Mouse (Mus musculus) left cerebral cortex, adult 9 months (tissue): ENCODE data around the gene Gapvd1.

Source experiments
- DNase-seq, 2 experiments: peaks; one replicate each; pipeline ENCODE4 v3.0.0; 2022; ENCODE audit warnings: low spot score in 2 of 2

Gene Gapvd1

GRCm38 (mm10) chr2:34711904-34712303 is 43.1 kb downstream of the Gapvd1 start:
- DNase-seq, result peak in 1 of 2 experiments; percentile 8

- DNase-seq, result no peak
Measured at GRCm38 (mm10) chr2:34708675-34709074, 46.4 kb downstream of the Gapvd1 start.

- no peak for DNase-seq
Measured at GRCm38 (mm10) chr2:34696592-34696991, 58.4 kb downstream of the Gapvd1 start.

- no peak for DNase-seq
Measured at GRCm38 (mm10) chr2:34692861-34693260, 62.2 kb downstream of the Gapvd1 start.

GRCm38 (mm10) chr2:34684076-34684870 is 70.8 kb downstream of the Gapvd1 start:
- DNase-seq, result no peak

GRCm38 (mm10) chr2:34677976-34678375 is 77.1 kb downstream of the Gapvd1 start:
- no peak for DNase-seq

GRCm38 (mm10) chr2:34677061-34677460 is 78.0 kb downstream of the Gapvd1 start:
- DNase-seq, result no peak

- no peak for DNase-seq
Measured at GRCm38 (mm10) chr2:34673846-34674245, 81.2 kb downstream of the Gapvd1 start.

- peak in 1 of 2 experiments; percentile 28 for DNase-seq
Measured at GRCm38 (mm10) chr2:34671385-34672026, 83.5 kb downstream of the Gapvd1 start.

GRCm38 (mm10) chr2:34670470-34670869 is 84.6 kb downstream of the Gapvd1 start:
- DNase-seq, result no peak

- no peak for DNase-seq
Measured at GRCm38 (mm10) chr2:34669203-34669746, 85.8 kb downstream of the Gapvd1 start.

- DNase-seq, result no peak
Measured at GRCm38 (mm10) chr2:34668440-34669191, 86.4 kb downstream of the Gapvd1 start.

GRCm38 (mm10) chr2:34667820-34668219 is 87.2 kb downstream of the Gapvd1 start:
- no peak for DNase-seq

GRCm38 (mm10) chr2:34647410-34647809 is 107.6 kb downstream of the Gapvd1 start:
- DNase-seq, result no peak

GRCm38 (mm10) chr2:34646541-34646865 is 108.5 kb downstream of the Gapvd1 start:
- DNase-seq, result no peak

GRCm38 (mm10) chr2:34645851-34646540 is 109.0 kb downstream of the Gapvd1 start:
- peak in 1 of 2 experiments; percentile 15 for DNase-seq

GRCm38 (mm10) chr2:34644571-34645526 is 110.2 kb downstream of the Gapvd1 start:
- DNase-seq, result no peak

GRCm38 (mm10) chr2:34642351-34642750 is 112.7 kb downstream of the Gapvd1 start:
- DNase-seq, result no peak

- no peak for DNase-seq
Measured at GRCm38 (mm10) chr2:34639725-34640124, 115.3 kb downstream of the Gapvd1 start.

GRCm38 (mm10) chr2:34638955-34639650 is 115.9 kb downstream of the Gapvd1 start:
- peak; percentile 26 to 82 for DNase-seq
